Mouse (Mus musculus): ENCODE measurements at regions not wholly inside any gene's neighbourhood (a gene's known extent, or its start where the extent isn't known, plus 50 kb on each side); places are given as distances from the start of the nearest gene placed in this dataset.

GRCm38 (mm10) chr15:49043035-49043434 is 4841.7 kb upstream of the Gm7489 start:
- DNase-seq (ENCODE audit: extremely low spot score in 1 of 2, low spot score in 2 of 2), result no peak
- TF ChIP-seq CTCF (IDR thresholded peaks at IDR 0.05), result no peak

GRCm38 (mm10) chr15:49065069-49065468 is 4819.6 kb upstream of the Gm7489 start:
- no peak for DNase-seq (ENCODE audit: extremely low spot score in 1 of 2, low spot score in 2 of 2)
- Histone ChIP-seq H3K27ac (no peak overlapping the region), H3K4me3 (no peak overlapping the region)
- no peak for TF ChIP-seq CTCF (IDR thresholded peaks at IDR 0.05)
- intact Hi-C loops (cut with DNase I), result no loop called here

More at GRCm38 (mm10) chr15:49043035-49043434, 4841.7 kb upstream of the Gm7489 start:
- H3K27ac ChIP-seq, result no peak overlapping the region
- intact Hi-C loops (cut with DNase I), result no loop called here
- no peak overlapping the region for H3K4me3 ChIP-seq

- TF ChIP-seq CTCF (IDR thresholded peaks at IDR 0.05), result no peak; the same call in 1 of the 2 replicates
- intact Hi-C loops (cut with DNase I), result no loop called here
Observed at GRCm38 (mm10) chr15:49065875-49066274, 4818.8 kb upstream of the Gm7489 start.

GRCm38 (mm10) chr15:49066367-49066766 is 4818.3 kb upstream of the Gm7489 start:
- no peak for TF ChIP-seq CTCF (IDR thresholded peaks at IDR 0.05)
- H3K4me3 ChIP-seq, result no peak overlapping the region
- DNase-seq (ENCODE audit: extremely low spot score in 1 of 2, low spot score in 2 of 2), result no peak
- intact Hi-C loops (cut with DNase I), result no loop called here
- no peak overlapping the region for H3K27ac ChIP-seq

More at GRCm38 (mm10) chr15:49065875-49066274, 4818.8 kb upstream of the Gm7489 start:
- DNase-seq (ENCODE audit: extremely low spot score in 1 of 2, low spot score in 2 of 2), result peak; percentile 24
- H3K27ac ChIP-seq, result no peak overlapping the region
- no peak overlapping the region for H3K4me3 ChIP-seq
